Mouse (Mus musculus) R1 (cell line): ENCODE results near the gene Kcp.

Experiments
- DNase-seq: peaks from one replicate; pipeline ENCODE4 v3.0.0-alpha.2; 2018; ENCODE audit warnings: low read depth, low spot score

Gene Kcp

GRCm38 (mm10) chr6:29507447-29508309 is at the start of gene Kcp:
Kcp (minus strand) TSS chr6:29507952.
- peak; percentile 45 for DNase-seq

GRCm38 (mm10) chr6:29557112-29557511 is 49.4 kb upstream of the Kcp start:
- no peak for DNase-seq

- no peak for DNase-seq
These were observed 44.8 kb upstream of the Kcp start for GRCm38 (mm10) chr6:29552526-29552925.

- no peak for DNase-seq
These were observed 40.3 kb upstream of the Kcp start for GRCm38 (mm10) chr6:29548086-29548485.

- no peak for DNase-seq
These were observed 39.8 kb upstream of the Kcp start for GRCm38 (mm10) chr6:29547582-29547981.

- peak; percentile 66 for DNase-seq
These were observed 37.9 kb upstream of the Kcp start for GRCm38 (mm10) chr6:29545611-29546010.

- no peak for DNase-seq
These were observed 33.2 kb upstream of the Kcp start for GRCm38 (mm10) chr6:29540956-29541355.

GRCm38 (mm10) chr6:29540223-29540622 is 32.5 kb upstream of the Kcp start:
- no peak for DNase-seq

- DNase-seq = no peak
These were observed 31.8 kb upstream of the Kcp start for GRCm38 (mm10) chr6:29539502-29539901.

GRCm38 (mm10) chr6:29537221-29537620 is 29.5 kb upstream of the Kcp start:
- no peak for DNase-seq

- DNase-seq = no peak
These were observed 29.0 kb upstream of the Kcp start for GRCm38 (mm10) chr6:29536651-29537193.

GRCm38 (mm10) chr6:29535316-29535715 is 27.6 kb upstream of the Kcp start:
- no peak for DNase-seq

GRCm38 (mm10) chr6:29530050-29530449 is 22.3 kb upstream of the Kcp start:
- no peak for DNase-seq

GRCm38 (mm10) chr6:29529444-29529820 is 21.7 kb upstream of the Kcp start:
- peak; percentile 62 for DNase-seq

- peak; percentile 36 for DNase-seq
These were observed 21.1 kb upstream of the Kcp start for GRCm38 (mm10) chr6:29528561-29529443.

- DNase-seq = no peak
These were observed 20.4 kb upstream of the Kcp start for GRCm38 (mm10) chr6:29528165-29528505.

GRCm38 (mm10) chr6:29527361-29528164 is 19.8 kb upstream of the Kcp start:
- DNase-seq = no peak

- DNase-seq = peak; percentile 50
These were observed 18.8 kb upstream of the Kcp start, which contains the start of gene Irf5 for GRCm38 (mm10) chr6:29526281-29527251. Irf5 (plus strand) TSS chr6:29526625.

- DNase-seq = peak; percentile 77
These were observed 17.5 kb upstream of the Kcp start for GRCm38 (mm10) chr6:29525256-29525655.

- DNase-seq = no peak
These were observed 16.3 kb upstream of the Kcp start for GRCm38 (mm10) chr6:29524034-29524489.
